Mouse (Mus musculus): Measurements from ENCODE around the gene Cd3d.

DNA sequence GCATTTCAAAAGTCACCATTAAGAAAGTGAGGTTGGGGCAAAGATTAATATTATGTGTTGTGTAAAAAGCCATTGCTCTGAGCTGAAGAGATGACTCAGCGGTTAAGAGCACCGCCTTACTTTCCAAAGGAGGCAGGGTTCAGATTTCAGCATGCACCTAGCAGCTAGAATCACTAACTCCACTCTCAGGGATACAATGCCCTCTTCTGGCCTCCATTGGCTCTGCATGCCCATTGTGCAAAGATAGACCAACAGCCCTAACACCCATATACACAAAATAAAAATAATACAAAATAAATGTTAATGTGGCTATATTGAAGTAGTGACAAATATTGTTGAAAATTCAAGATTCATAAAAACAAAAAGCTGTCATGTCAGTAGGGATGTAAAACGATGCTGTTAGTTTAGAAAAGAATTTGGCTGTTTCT lies 14.8 kb upstream of the Cd3d start:
- peak; percentile 61 for TF ChIP-seq CTCF (IDR thresholded peaks at IDR 0.05; ENCODE audit: extremely low read depth, insufficient read depth, low read length)
- no peak for TF ChIP-seq POLR2A (IDR thresholded peaks at IDR 0.05; ENCODE audit: extremely low read depth, insufficient read depth, low read length)

Measured in cortical plate, adult 2 months (tissue).